Mouse (Mus musculus) large intestine, adult 2 months (tissue): ENCODE data around the gene Cldn13. TPM values are rescaled to one million over a fixed set of nuclear protein-coding genes. Genes with fewer than 3 reads are reported as not detected.

Source experiments
- DNase-seq: peaks from one replicate; pipeline ENCODE4 v3.0.0-alpha.2; 2012; ENCODE audit warnings: low read depth, low spot score
- WGBS: fragments of 180-500 bp; shearing (Covaris S2); methylation state at CpG from one replicate; pipeline ENCODE4 v1.1.7; 2018; 5-methylcytosine and 5-hydroxymethylcytosine counted together
- polyA plus RNA-seq: library from polyadenylated mRNA; depleted of rRNA; stranded (reverse); fragments of >200 nt; gene quantifications from 2 replicates; pipeline ENCODE4 v1.2.3, GENCODE M21; 2012

The Cldn13 gene
- polyA plus RNA-seq, 1 experiment: 0.77 TPM

DNA sequence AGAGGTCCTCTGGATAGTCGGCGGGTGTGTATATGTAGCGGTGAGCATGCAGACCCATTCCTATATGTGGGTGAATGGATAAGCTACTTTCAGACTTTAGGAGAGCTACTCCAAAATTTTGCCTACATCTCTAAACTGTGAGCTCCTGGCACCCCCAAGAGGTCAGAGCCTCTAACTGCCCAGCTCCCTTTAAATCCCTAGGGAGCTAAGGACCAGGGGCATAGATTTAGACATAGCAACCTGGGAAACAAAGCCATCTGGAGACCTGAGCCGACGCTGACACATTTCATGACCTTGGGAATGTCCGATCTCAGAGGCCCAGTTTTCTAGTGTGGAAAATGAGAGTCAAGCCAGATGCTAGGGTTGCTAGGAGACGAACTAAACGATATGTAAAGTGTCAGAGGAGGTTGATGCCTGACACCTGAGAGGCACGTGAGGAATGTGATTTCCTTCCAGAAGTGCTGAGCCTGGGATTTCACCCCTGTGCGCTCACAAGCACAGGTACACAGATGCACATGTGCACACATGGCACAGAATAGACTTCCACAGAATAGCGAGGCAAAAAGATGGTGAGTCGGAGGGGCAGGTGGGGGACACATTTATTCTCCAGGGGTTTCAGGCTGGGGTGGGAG, 14.2 kb downstream of the Cldn13 start:
- DNase-seq: no peak
- 26% methylated on average over 12 of the region's 12 CpGs for WGBS

DNA sequence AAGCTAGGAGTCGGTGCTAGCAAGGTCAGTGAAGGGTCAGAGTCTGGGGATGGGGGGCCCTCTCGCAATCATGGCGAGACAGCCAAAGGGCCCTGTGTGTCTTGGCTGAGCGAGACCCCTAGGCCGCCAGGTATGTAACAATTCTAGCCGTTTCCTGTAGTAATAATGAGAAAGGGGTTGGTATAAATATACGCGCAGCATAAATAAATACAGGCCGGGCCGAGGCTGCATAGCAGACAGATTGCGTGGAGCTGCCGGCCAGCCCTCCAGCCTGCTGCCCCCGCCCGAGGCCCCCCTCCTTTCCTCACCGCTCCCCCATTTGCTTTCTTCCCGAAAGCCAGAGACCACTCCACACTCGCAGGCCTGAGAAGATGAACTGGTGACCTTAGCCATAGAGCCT, 17.7 kb downstream of the Cldn13 start:
- DNase-seq: no peak
- WGBS: 45% methylated on average over 17 of the region's 17 CpGs

DNA sequence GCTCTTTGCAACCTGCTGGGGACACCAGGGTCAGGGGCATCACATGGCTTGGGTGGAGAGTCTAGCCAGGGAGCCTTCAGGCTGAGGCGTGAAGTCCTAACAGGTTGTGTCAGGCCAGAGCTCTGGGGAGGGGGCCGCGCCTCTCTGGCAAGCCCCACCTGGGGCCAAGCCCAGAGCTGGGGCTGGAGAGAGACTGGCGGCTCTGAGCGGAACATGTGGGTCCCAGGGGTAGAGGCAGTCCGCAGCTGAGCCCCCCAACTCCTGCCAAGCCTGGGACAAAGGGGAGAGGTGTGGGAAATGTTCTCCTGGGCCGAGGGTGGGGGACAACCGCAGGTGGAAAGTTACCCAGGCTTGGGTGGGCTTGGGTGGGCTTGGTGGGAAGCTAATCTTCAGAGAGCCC, 18.4 kb downstream of the Cldn13 start:
- WGBS: 73% methylated on average over 8 of the region's 8 CpGs

DNA sequence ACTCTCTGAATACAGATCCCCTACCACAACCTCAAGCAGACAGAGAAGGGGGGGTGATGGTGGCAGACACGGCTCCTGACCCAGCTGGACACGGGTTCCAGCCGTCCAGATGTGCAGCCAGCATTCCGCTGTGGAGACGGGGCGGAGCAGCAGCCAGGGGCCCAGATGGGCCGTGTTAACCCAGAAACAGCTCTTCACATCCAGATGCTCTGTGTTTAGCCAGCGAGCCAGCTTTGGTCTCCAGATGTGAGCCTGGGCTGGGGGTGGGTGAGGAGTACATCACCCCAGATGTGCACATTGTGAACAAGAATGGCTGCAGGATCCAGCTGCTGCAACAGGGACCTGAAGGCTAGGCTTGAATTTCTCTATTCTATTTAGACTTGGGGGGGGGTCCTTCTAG, 20.0 kb downstream of the Cldn13 start:
- WGBS: 66% methylated on average over 8 of the region's 8 CpGs
- no peak for DNase-seq

More for the DNA sequence above, 18.4 kb downstream of the Cldn13 start:
- DNase-seq: no peak

DNA sequence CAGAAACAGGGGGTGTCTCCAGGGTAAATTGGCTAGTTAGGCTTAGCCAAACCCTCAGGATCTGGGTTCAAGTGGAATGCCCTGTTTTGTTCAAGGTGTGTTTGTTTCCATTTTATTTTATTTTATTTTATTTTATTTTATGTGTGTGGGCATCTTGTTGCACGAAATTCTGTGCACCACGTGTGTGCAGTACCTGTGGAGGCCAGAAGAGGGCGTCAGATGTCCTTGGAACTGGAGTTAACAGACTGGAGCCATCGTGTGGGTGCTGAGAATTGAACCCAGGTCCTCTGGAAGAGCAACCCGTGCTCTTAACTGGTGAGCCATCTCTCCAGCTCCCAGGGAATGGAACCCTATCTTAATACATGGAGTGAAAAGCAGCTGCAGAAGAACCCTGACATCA, 22.6 kb downstream of the Cldn13 start:
- DNase-seq: no peak
- 76% methylated on average over 5 of the region's 5 CpGs for WGBS

DNA sequence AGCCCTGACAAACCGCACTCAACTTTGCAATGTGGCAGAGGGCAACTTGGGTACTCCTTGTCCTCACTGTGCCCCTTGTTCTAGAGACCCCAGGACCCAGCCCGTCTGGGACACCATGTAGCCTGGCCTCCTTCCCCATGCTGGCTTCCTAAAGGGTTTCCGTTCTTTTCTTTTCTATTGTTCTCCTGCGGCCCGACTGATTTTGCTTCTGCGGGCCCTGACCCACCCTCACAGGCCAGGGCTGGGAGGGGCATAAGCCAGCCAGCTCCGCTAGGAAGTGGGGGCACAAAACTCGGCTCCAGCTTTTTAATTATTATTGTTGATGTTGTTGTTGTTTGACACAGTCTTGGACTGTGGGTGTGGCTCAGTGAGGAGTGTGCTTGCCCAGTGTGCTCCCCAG, 23.8 kb downstream of the Cldn13 start:
- DNase-seq: no peak
- WGBS: 62% methylated on average over 8 of the region's 8 CpGs

DNA sequence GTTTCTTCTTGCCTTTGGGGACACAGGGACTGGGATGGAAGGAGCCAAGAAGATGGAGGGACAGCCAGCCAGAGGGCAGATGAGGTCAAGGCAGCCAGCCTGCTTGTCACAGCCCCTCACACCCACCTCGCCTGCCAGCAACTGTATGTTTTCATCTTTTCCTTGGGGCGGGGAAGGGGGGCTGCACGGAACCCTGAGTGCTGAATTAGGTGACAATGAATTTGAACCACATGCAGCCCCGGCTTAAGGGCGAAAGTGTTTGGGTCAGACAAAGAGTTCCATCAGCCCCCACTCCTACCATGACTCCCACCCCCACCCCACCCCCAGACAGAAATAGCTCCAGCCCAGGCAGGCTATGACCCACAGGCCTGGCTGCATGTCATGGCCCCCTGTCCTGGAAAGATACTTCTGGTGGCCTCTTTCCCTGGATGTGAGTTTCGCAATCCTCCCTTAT, 24.7 kb downstream of the Cldn13 start:
- 75% methylated on average over 6 of the region's 6 CpGs for WGBS
- no peak for DNase-seq

DNA sequence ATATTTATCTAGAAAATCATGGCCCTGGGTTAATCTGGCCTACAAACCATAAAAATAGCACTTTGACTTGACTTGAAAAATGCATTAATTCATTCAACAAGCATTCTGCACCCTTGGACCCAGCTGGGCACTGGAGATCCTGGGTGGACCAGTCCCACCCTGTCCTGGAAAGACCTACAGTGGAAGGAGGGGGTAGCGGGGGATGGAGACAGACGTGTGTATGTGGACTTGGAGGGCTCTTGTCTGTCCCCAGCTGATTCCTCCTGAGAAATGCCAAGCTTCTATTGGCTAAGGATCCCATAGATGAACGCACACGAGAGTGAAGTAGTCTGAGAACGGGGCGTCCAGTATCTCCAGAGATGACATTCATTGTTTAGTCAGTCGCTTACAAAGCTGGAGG, 26.8 kb downstream of the Cldn13 start:
- 70% methylated on average over 7 of the region's 7 CpGs for WGBS

DNA sequence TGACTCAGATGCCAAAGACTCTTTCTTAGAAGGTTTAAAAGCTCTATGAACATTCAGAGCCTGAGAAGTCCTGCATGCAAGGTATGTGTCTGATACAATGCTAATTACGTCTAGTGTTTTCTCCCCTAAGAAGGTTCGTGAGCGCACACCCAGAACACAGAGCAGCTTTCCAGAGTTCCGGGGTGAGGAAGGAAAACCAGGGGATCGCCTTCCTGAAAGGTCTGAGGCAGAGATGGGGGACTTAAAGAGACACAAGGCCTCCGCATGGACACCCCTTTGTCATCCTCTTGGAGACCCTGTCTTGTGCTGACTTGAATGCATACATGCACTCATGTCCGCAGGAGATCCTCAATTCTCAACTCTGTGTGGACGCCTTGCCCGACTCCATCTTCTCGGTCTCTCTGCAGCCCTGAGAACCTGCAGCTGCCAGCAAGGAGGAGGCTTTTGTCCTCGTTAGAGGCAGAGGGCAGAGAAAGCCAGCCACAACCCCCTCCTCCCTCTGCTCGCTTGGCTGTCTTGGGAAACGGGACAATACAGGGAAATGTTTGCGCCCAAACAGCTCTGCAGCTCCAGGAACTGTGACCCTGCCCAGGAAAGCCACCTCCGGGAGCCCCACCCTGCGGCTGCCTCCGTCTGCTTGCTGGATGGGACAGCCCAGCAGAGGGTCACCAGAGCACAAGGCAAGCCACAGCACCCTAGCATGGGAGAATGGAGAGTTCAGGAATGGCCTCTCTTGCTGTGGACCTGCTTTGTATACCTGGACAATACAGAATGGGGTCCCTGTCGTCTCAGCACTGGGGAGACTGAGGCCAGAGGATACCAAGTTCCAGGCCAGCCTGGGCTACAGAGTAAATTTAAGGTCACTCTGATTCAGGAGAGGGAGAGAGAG, 27.6 kb downstream of the Cldn13 start:
- WGBS: 46% methylated on average over 18 of the region's 18 CpGs
- no peak for DNase-seq

More for the DNA sequence above, 26.8 kb downstream of the Cldn13 start:
- DNase-seq: no peak

DNA sequence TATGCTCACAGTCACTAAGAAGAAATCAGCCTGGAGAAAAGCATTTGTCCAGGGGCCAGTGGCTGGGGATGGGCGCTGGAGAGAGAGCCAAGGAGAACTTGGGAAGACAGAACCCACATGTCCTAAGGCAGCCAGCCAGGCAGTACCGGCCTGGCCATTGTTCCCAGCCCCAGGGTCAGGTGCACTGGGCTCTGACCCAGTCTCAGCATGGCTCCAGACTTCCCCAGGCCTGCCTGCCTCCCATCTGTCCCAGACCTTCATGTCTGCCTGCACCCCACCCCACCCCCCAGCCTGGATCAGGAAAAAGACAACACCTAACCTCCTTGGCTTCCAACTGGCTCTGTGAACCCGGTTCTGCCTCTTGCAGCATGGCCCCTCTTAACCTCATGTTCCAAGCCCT, 32.2 kb downstream of the Cldn13 start:
- WGBS: 56% methylated on average over 3 of the region's 3 CpGs
- DNase-seq: no peak

DNA sequence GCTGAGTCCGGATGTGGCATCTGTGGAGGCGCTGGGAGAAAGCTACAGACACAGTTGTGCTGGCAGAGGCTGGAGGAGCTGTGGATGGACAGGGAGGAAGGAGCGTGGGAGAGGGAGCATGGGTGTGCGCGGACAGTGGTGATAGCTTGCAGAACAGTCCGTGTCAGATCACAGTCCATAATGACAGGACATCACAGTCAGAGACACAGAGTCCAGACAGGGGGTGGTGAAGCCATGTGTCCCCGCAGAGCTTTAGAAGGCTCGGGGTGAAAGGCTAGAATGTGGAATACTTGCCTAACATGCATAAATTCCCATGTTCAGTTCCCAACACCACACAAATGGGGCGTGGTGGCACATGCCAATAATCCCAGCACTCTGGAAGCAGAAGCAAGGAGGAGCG, 38.5 kb downstream of the Cldn13 start:
- DNase-seq: no peak
- 70% methylated on average over 10 of the region's 10 CpGs for WGBS

DNA sequence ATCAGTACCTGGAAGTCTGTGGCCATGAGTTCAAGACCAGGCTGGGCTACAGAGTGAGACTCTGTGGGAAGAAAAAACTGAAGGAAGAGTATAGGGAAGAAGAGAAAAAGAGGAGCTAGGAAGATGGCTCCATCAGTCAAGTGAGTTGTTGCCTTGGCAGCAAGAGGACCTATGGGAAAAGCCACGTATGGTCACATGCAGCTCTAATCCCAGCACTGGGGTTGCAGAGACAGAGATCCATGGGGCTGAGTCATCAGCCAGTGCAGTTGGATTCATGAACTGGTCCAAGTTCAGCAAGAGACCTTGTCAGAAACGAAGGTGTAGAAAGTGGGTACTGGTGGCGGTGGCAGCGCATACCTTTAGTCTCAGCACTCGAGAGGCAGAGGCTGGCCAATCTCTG, 40.1 kb downstream of the Cldn13 start:
- 82% methylated on average over 5 of the region's 5 CpGs for WGBS
- no peak for DNase-seq

DNA sequence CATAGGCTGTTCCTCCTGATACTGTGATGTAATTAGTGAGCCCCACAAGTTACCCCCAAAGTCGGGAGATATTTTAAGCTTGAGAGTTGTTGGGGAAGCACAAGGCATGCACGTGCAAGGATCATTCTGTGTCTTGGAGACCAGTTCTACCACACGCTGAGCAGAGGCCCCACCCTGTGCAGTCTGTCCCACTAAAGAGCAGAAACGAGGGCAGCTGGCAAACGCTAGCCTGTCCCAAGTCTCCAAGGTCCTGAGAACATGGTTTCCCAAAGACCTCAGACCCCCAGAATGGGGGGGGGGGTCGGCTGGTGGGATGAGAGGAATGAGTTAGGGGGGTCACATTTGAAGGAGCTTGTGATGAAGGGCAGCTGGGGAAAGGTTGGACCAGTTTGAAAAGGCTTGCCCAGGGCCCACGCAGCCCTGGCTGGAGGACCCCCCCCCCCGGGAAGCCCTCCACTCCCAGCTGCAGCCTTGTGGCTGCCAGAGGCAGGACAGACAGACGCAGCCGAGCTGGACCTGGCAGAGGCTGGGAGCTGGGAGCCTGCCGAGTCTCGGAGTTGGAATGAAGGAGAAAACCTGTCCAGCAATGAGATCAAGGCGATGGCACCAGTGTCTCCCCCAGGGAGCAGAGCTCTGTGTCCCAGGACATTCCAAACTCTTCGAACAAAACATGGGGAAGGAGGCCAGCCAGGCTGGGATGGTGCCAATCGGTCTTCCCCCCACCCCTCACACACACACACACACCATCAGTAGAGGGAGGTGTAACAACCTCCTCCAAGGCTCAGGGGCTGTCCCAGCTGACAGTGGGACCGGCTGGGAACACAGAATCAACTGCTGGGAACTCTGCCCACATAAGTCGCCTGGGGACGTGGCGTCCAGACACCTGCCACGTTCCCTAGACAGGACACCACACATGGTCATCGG, 41.1 kb downstream of the Cldn13 start:
- WGBS: 48% methylated on average over 21 of the region's 21 CpGs

DNA sequence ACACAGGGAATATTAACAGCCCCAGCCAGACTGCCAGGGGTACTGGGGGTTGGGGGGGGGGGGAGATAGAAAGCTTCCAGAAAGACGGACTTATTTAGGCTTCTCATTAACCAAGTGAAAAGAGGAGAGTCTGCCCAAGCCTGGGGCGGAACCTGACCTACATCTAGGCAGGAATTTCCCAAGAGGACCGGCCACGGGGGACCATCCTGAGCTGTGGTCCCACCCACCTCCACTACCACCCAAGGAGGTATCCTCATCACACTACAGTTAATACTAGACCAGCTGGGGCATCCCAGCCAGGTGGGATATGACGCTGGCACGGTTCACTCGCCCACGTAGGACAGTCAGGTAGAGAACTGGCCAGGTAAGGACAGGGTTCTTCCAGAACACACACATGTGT, 42.3 kb downstream of the Cldn13 start:
- WGBS: 66% methylated on average over 8 of the region's 8 CpGs

More for the DNA sequence above, 41.1 kb downstream of the Cldn13 start:
- DNase-seq: no peak

DNA sequence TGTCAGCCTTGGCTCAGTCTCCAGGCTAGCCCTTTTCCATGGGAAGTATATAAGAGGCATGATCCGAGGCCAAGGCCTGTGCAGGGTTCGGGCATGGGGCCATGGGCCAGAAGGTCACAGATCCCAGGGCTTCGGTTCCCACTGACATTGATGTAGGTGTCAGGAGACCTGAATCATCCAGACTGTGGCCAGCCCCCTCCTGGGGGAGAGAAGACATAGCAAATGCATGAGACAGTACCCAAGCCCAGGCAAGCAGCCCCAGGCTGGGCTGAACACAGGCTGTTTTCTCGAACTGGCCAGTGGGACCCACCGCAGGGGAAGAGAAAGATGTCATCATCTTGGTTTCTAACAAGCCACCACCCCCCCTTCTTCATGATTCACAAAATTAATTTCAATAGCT, 42.7 kb downstream of the Cldn13 start:
- DNase-seq: no peak
- WGBS: 59% methylated on average over 5 of the region's 5 CpGs

More for the DNA sequence above, 42.3 kb downstream of the Cldn13 start:
- no peak for DNase-seq

DNA sequence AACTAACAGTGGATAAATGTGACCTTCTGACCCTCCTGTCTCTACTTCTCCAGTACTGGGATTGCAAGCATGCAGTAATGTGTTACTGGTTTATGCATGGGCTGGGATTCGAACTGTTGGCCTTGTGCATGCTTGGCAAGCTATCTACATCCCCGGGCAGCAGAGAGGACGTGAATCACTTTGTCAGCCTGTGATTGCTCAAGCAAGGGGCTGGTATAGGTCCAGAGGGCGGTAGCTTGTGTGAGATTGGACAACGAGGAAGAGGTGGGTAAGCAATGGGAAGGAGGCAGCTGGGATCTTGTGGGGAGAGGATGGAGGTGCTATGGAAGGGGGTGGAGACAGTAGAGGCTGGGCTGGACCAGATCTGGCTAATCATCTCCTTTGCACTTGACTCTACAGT, 46.8 kb downstream of the Cldn13 start:
- 37% methylated on average over 5 of the region's 5 CpGs for WGBS

DNA sequence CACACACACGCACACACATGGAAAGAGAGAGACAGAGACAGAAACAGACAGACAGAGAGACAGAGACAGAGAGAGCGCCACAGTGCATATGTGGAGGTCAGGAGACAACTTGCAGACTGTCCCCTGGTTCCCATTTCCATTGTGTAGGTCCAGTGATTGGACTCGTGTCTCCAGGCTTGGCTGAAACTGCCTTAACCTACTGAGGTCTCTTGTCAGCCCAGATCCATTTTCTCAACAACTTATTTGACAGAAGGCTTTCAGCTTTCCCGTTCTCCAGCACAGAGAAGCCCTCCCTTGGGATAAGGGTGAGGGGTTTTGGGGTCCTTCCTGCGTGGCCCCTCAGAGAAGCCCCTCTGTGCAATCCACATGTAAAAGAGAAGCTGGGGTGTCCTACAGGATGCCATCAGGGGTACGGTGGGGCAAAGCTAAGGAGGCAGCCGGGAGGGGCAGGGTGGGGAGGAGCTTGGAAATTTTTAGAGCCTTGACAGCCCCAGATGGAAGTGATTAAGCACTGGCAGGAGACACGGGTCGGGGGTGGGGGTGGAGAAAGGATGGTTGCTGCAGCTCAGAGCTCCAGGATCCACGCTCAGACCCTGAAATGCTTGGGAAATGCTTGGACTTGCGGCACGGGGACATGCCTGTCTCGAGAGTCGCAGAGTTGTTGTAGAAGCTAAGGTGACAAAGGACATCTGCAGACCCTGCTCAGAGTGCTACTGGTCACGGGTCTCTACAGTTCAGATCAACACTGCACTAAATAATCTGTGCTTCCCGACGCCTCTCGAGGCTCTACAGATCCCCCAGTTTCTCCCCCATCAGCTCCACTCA, 47.8 kb downstream of the Cldn13 start:
- no peak for DNase-seq
- WGBS: 46% methylated on average over 18 of the region's 18 CpGs

More for the DNA sequence above, 46.8 kb downstream of the Cldn13 start:
- DNase-seq: no peak

DNA sequence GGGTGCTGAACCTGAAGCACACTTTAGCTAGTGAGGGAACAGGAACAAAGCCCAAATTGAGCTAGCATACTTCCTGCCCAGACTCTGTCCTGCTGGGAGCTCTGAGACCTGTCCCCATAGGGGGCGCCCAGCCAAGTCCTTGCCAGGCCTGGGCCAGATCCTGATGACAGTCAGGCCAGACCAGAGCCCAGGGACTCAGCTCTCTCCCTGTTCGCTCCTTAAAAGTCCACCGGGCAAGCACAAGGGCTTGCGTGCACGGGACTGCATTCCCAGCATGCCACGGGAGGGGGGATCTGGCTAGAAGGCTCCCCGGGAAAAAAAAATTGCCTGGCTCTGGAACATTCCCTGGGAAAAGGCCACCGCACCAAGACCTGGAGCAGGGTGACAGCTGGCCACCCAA, 50.2 kb downstream of the Cldn13 start:
- no peak for DNase-seq
- 53% methylated on average over 8 of the region's 8 CpGs for WGBS
